Mouse (Mus musculus) myocyte (in vitro differentiated cells): ENCODE measurements around the gene Adamtsl3. TPM values are rescaled to one million over a fixed set of nuclear protein-coding genes. Genes with fewer than 3 reads are reported as not detected.

ENCODE experiments used
- H3K27me3 ChIP-seq: one replicate; pipeline ENCODE4 v1.6.1; 2011; ENCODE audit not compliant: control insufficient read depth, insufficient read depth, insufficient read length
- H3K36me3 ChIP-seq: one replicate; pipeline ENCODE4 v1.6.1; 2011; ENCODE audit not compliant: control insufficient read depth, insufficient read depth
- H3K4me2 ChIP-seq: one replicate; pipeline ENCODE4 v1.6.1; 2011; ENCODE audit warnings: low read depth, control low read depth
- H3K4me3 ChIP-seq: one replicate; pipeline ENCODE4 v1.5.1; 2011; ENCODE audit warnings: mild to moderate bottlenecking, control low read depth, moderate library complexity
- H3K79me2 ChIP-seq: one replicate; pipeline ENCODE4 v1.6.1; 2011; ENCODE audit not compliant: control insufficient read depth, insufficient read depth
- H3ac ChIP-seq: one replicate; pipeline ENCODE4 v1.6.1; 2011; ENCODE audit not compliant: control insufficient read depth, insufficient read length
- CEBPB ChIP-seq: IDR thresholded peaks from 2 replicates; pipeline ENCODE4 v1.6.1; 2011; ENCODE audit warnings: mild to moderate bottlenecking, moderate library complexity; ENCODE audit not compliant: poor library complexity, insufficient read depth, severe bottlenecking
- E2F4 ChIP-seq: IDR thresholded peaks from one replicate; pipeline ENCODE4 v1.6.1; 2011; ENCODE audit warnings: mild to moderate bottlenecking, control low read depth, moderate library complexity; ENCODE audit not compliant: insufficient read depth
- MAX ChIP-seq: IDR thresholded peaks from one replicate; pipeline ENCODE4 v1.6.1; 2011; ENCODE audit warnings: low read depth, mild to moderate bottlenecking, control low read depth
- MYOD1 ChIP-seq, 3 experiments: IDR thresholded peaks; one replicate each; pipeline ENCODE4 v1.6.1; 2011; ENCODE audit warnings: control low read depth in 2 of 3, low read depth in 2 of 3, mild to moderate bottlenecking in 2 of 3, moderate library complexity in 1 of 3; ENCODE audit not compliant: insufficient read length in 2 of 3, control insufficient read depth in 1 of 3
- MYOG ChIP-seq, 3 experiments: IDR thresholded peaks; one replicate each; pipeline ENCODE4 v1.6.1; 2011; ENCODE audit warnings: control low read depth in 2 of 3, low read depth in 2 of 3, mild to moderate bottlenecking in 2 of 3; ENCODE audit not compliant: insufficient read length in 2 of 3, control insufficient read depth in 1 of 3, insufficient read depth in 1 of 3
- POLR2A ChIP-seq: IDR thresholded peaks from one replicate; pipeline ENCODE4 v1.6.1; 2011; ENCODE audit warnings: low read depth, mild to moderate bottlenecking, control low read depth, moderate library complexity; ENCODE audit not compliant: insufficient read length
- POLR2AphosphoS2 ChIP-seq: IDR thresholded peaks from one replicate; pipeline ENCODE4 v1.6.1; 2011; ENCODE audit warnings: low read depth, control low read depth; ENCODE audit not compliant: insufficient read length
- REST ChIP-seq: IDR thresholded peaks from one replicate; pipeline ENCODE4 v1.6.1; 2011; ENCODE audit warnings: mild to moderate bottlenecking, control low read depth, moderate library complexity; ENCODE audit not compliant: insufficient read depth, insufficient read length
- SRF ChIP-seq: IDR thresholded peaks from one replicate; pipeline ENCODE4 v1.6.1; 2011; ENCODE audit warnings: low read depth; ENCODE audit not compliant: control insufficient read depth, insufficient read length
- TCF12 ChIP-seq: IDR thresholded peaks from one replicate; pipeline ENCODE4 v1.6.1; 2011; ENCODE audit warnings: mild to moderate bottlenecking, control low read depth; ENCODE audit not compliant: poor library complexity, insufficient read depth, severe bottlenecking
- TCF3 ChIP-seq: IDR thresholded peaks from one replicate; pipeline ENCODE4 v1.6.1; 2011; ENCODE audit warnings: low read depth, control low read depth; ENCODE audit not compliant: insufficient read length
- USF1 ChIP-seq: IDR thresholded peaks from one replicate; pipeline ENCODE4 v1.6.1; 2011; ENCODE audit warnings: low read depth, mild to moderate bottlenecking, control low read depth, moderate library complexity
- polyA plus RNA-seq: library from polyadenylated mRNA; unstranded; fragments of >200 nt; fragmentation: generic; extraction: Trizol; gene quantifications from one replicate; pipeline ENCODE4 v1.2.1, GENCODE M21; 2012; ENCODE audit warnings: missing spikeins

Gene Adamtsl3
- polyA plus RNA-seq, 1 experiment: 4.4 TPM

DNA sequence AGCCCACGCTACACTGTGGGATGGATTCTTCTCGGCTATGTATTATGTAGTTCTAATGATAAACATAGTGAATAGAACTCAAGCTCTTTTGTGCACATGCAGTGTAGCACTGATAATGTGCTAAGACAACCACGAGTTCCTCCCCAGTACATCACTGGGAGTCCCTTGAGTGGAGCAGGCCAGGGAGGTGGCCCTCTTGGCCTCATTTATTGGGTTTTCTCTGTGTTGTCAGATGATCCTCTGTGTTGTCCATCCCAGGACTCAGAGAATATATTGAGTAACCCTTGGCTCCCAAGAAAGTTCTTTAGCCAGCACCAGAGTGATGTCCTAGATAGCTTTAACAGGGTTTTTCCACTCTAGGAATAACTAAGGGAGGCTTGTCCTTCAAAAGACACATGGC, 14.9 kb downstream of the Adamtsl3 start:
- H3K27me3 ChIP-seq: no peaks in the 10 kb centered on the region
- no peaks in the 10 kb centered on the region for H3K36me3 ChIP-seq
- no peak overlapping the region for H3K4me3 ChIP-seq
- no peak overlapping the region for H3ac ChIP-seq
- H3K79me2 ChIP-seq: no peaks in the 10 kb centered on the region
- no peak overlapping the region for H3K4me2 ChIP-seq
- TF ChIP-seq MAX (no peak), POLR2A (no peak), REST (no peak), TCF12 (no peak), MYOD1 (IDR thresholded peaks at IDR 0.05; ENCODE audit: control insufficient read depth in 1 of 3, insufficient read length in 2 of 3, low read depth in 2 of 3) (no peak), MYOG (IDR thresholded peaks at IDR 0.05; ENCODE audit: control insufficient read depth in 1 of 3, insufficient read depth in 1 of 3, insufficient read length in 2 of 3, low read depth in 2 of 3) (no peak), CEBPB (no peak), SRF (no peak), POLR2AphosphoS2 (no peak), TCF3 (no peak), E2F4 (no peak), USF1 (no peak)

GRCm38 (mm10) chr7:82359146-82359545, 23.7 kb downstream of the Adamtsl3 start:
- TF ChIP-seq POLR2AphosphoS2 (no peak), SRF (no peak), MAX (no peak), TCF3 (no peak), MYOD1 (IDR thresholded peaks at IDR 0.05; ENCODE audit: control insufficient read depth in 1 of 3, insufficient read length in 2 of 3, low read depth in 2 of 3) (no peak), MYOG (IDR thresholded peaks at IDR 0.05; ENCODE audit: control insufficient read depth in 1 of 3, insufficient read depth in 1 of 3, insufficient read length in 2 of 3, low read depth in 2 of 3) (no peak), POLR2A (no peak), E2F4 (no peak), REST (no peak), CEBPB (no peak), USF1 (no peak), TCF12 (no peak)
- Histone ChIP-seq H3K4me3 (no peak overlapping the region), H3K4me2 (peak overlapping the region; percentile 96), H3K79me2 (no peaks in the 10 kb centered on the region), H3K27me3 (no peaks in the 10 kb centered on the region), H3K36me3 (no peaks in the 10 kb centered on the region), H3ac (no peak overlapping the region)

GRCm38 (mm10) chr7:82359674-82360073, 24.2 kb downstream of the Adamtsl3 start:
- Histone ChIP-seq H3K79me2 (no peaks in the 10 kb centered on the region), H3K27me3 (no peaks in the 10 kb centered on the region), H3ac (no peak overlapping the region), H3K4me3 (no peak overlapping the region), H3K36me3 (no peaks in the 10 kb centered on the region), H3K4me2 (peak overlapping the region; percentile 96)
- TF ChIP-seq CEBPB (peak; percentile 83), TCF3 (no peak)

DNA sequence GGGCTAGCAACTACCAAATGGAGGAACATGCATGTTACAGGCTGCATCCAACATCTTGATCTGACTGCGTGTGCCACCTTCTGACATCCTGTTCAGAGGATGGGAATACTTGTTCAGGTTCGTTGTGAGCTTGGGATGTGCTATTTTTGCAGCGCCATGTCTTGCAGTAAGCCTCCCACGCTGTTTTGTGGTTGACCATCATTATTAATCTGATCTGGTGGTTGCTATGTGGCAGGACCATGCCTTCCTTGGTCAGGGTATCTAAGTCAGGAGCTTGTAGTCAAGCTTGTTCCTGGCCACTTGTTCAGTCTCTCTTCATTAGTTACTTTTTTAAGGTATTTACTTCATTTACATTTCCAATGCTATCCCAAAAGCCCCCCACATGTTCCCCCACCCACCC, 24.7 kb downstream of the Adamtsl3 start:
- Histone ChIP-seq H3K79me2 (no peaks in the 10 kb centered on the region), H3K36me3 (no peaks in the 10 kb centered on the region), H3ac (no peak overlapping the region), H3K4me2 (peak overlapping the region; percentile 96), H3K4me3 (no peak overlapping the region), H3K27me3 (no peaks in the 10 kb centered on the region)
- no peak for TF ChIP-seq CEBPB
- no peak for TF ChIP-seq E2F4
- TF ChIP-seq MYOD1 (IDR thresholded peaks at IDR 0.05; ENCODE audit: control insufficient read depth in 1 of 3, insufficient read length in 2 of 3, low read depth in 2 of 3): peak in 1 of 3 experiments; percentile 13
- TF ChIP-seq REST: no peak
- no peak for TF ChIP-seq TCF12

DNA sequence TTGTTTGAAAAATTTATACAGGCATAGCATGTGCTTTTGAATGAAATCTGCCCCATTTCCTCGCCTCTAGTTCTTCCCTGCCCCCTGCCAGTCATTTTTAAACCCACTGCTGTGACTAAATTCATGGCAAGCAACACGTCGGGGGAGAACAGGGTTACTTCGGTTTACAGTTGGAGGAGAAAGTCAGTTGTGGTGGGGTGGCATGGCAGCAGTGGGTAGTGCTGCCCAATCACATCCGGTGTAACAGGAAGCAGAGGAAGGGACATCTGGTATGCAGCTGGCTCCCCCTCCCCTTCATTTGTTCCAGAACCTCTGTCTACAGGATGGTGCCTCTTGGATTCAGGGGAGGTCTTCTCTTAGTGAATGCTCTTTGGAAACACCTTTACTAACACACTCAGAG, 25.6 kb downstream of the Adamtsl3 start:
- TF ChIP-seq TCF12 (no peak), TCF3 (no peak), MAX (no peak), MYOG (IDR thresholded peaks at IDR 0.05; ENCODE audit: control insufficient read depth in 1 of 3, insufficient read depth in 1 of 3, insufficient read length in 2 of 3, low read depth in 2 of 3) (no peak), SRF (no peak), USF1 (no peak), CEBPB (no peak), MYOD1 (IDR thresholded peaks at IDR 0.05; ENCODE audit: control insufficient read depth in 1 of 3, insufficient read length in 2 of 3, low read depth in 2 of 3) (no peak)
- no peak overlapping the region for H3ac ChIP-seq
- H3K36me3 ChIP-seq: no peaks in the 10 kb centered on the region
- H3K79me2 ChIP-seq: no peaks in the 10 kb centered on the region
- no peak overlapping the region for H3K4me2 ChIP-seq
- H3K27me3 ChIP-seq: no peaks in the 10 kb centered on the region
- no peak overlapping the region for H3K4me3 ChIP-seq
